Mouse (Mus musculus) small intestine, adult 2 months (tissue): ENCODE results near the gene Sipa1l2.

ENCODE experiments used
- CTCF ChIP-seq: fragments of 200-500 bp; IDR thresholded peaks from 2 replicates; pipeline ENCODE4 v1.5.1; 2012; ENCODE audit warnings: low read depth, mild to moderate bottlenecking, control low read depth, inconsistent platforms, low read length, moderate library complexity, mixed read lengths; ENCODE audit not compliant: insufficient replicate concordance, insufficient read length; ENCODE audit errors: extremely low read depth
- POLR2A ChIP-seq: fragments of 200-500 bp; IDR thresholded peaks from 2 replicates; pipeline ENCODE4 v1.6.1; 2012; ENCODE audit warnings: low read depth, mild to moderate bottlenecking, control low read depth, inconsistent platforms, low read length, moderate library complexity

GRCm38 (mm10) chr8:125375659-125376447, 193.8 kb downstream of the Sipa1l2 start:
- no peak for TF ChIP-seq CTCF
- no peak for TF ChIP-seq POLR2A
